Mouse (Mus musculus): ENCODE results near the gene Mag.

GRCm38 (mm10) chr7:30861464-30861863 lies 53.2 kb downstream of the Mag start, which contains the start of gene Ffar1:
- TF ChIP-seq HCFC1 (IDR thresholded peaks at IDR 0.05; ENCODE audit: borderline replicate concordance, insufficient read depth, low read length) (no peak), CHD2 (IDR thresholded peaks at IDR 0.05; ENCODE audit: low read depth, low read length) (no peak)
